Mouse (Mus musculus) regulatory T cell (primary cell): ENCODE data around the gene Rfc1.
"Not testable (repeated sequence)": the region's sequence is repeated elsewhere in the genome, so short reads cannot be mapped to it uniquely, and the experiment has no call there.

Experiments used
- in situ Hi-C: fragments of 300-600 bp; cut with MboI, MseI; formaldehyde crosslinking; loops from one replicate; pipeline ENCODE4 v1.15.1; 2025; ENCODE audit warnings: high pct_unique_total_duplicates

The Rfc1 gene

GRCm38 (mm10) chr5:65299623-65300022, 35.8 kb downstream of the Rfc1 start:
- in situ Hi-C loops: not testable (repeated sequence)

GRCm38 (mm10) chr5:65298167-65298950, 37.1 kb downstream of the Rfc1 start:
- in situ Hi-C loops: no loop called here

GRCm38 (mm10) chr5:65294270-65294669, 41.2 kb downstream of the Rfc1 start:
- in situ Hi-C loops: no loop called here

GRCm38 (mm10) chr5:65293627-65294026, 41.8 kb downstream of the Rfc1 start:
- in situ Hi-C loops: no loop called here

GRCm38 (mm10) chr5:65289009-65289408, 46.5 kb downstream of the Rfc1 start:
- in situ Hi-C loops: loop anchor here (10.0 kb wide), 1 partner anchor 346 kb away; no protein-coding TSS in a partner anchor

- in situ Hi-C loops: loop anchor here (10.0 kb wide), 1 partner anchor 347 kb away; no protein-coding TSS in a partner anchor
Measured at GRCm38 (mm10) chr5:65287751-65288701, 47.4 kb downstream of the Rfc1 start.

- in situ Hi-C loops: loop anchor here (10.0 kb wide), 1 partner anchor 351 kb away; no protein-coding TSS in a partner anchor
Measured at GRCm38 (mm10) chr5:65284171-65284570, 51.3 kb downstream of the Rfc1 start.

GRCm38 (mm10) chr5:65281216-65281615, 54.3 kb downstream of the Rfc1 start:
- in situ Hi-C loops: loop anchor here (10.0 kb wide), 1 partner anchor 354 kb away; no protein-coding TSS in a partner anchor

GRCm38 (mm10) chr5:65279133-65279651, 56.3 kb downstream of the Rfc1 start:
- in situ Hi-C loops: loop anchor here (5.0 kb wide), 1 partner anchor 88 kb away; no protein-coding TSS in a partner anchor

- in situ Hi-C loops: no loop called here
Measured at GRCm38 (mm10) chr5:65273966-65274365, 61.5 kb downstream of the Rfc1 start.

- in situ Hi-C loops: no loop called here
Measured at GRCm38 (mm10) chr5:65257910-65258505, 77.5 kb downstream of the Rfc1 start.

GRCm38 (mm10) chr5:65250185-65250855, 85.2 kb downstream of the Rfc1 start:
- in situ Hi-C loops: no loop called here

GRCm38 (mm10) chr5:65247296-65247695, 88.2 kb downstream of the Rfc1 start:
- in situ Hi-C loops: no loop called here

- in situ Hi-C loops: no loop called here
Measured at GRCm38 (mm10) chr5:65242740-65243139, 92.7 kb downstream of the Rfc1 start.

GRCm38 (mm10) chr5:65231289-65232003, 104.0 kb downstream of the Rfc1 start:
- in situ Hi-C loops: no loop called here

- in situ Hi-C loops: no loop called here
Measured at GRCm38 (mm10) chr5:65224056-65224455, 111.4 kb downstream of the Rfc1 start.

- in situ Hi-C loops: no loop called here
Measured at GRCm38 (mm10) chr5:65221037-65221436, 114.4 kb downstream of the Rfc1 start.

GRCm38 (mm10) chr5:65217305-65218269, 117.9 kb downstream of the Rfc1 start:
- in situ Hi-C loops: no loop called here

- in situ Hi-C loops: no loop called here
Measured at GRCm38 (mm10) chr5:65213321-65213720, 122.1 kb downstream of the Rfc1 start.
